Mouse (Mus musculus) bone marrow, adult 2 months (tissue): ENCODE results near the gene Phtf2.
"Not testable (repeated sequence)": the region's sequence is repeated elsewhere in the genome, so short reads cannot be mapped to it uniquely, and the experiment has no call there.

Experiments
- CTCF ChIP-seq: fragments of 200-500 bp; IDR thresholded peaks from 2 replicates; pipeline ENCODE4 v1.5.1; 2011; ENCODE audit warnings: low read length, control low read depth; ENCODE audit not compliant: control insufficient read depth, insufficient read depth
- POLR2A ChIP-seq: fragments of 200-500 bp; IDR thresholded peaks from 2 replicates; pipeline ENCODE4 v1.6.1; 2011; ENCODE audit warnings: low read depth, mild to moderate bottlenecking, control low read depth, low read length, borderline replicate concordance; ENCODE audit not compliant: control insufficient read depth

- not testable (repeated sequence) for TF ChIP-seq CTCF, POLR2A
Observed at GRCm38 (mm10) chr5:20786471-20786870, 95.5 kb downstream of the Phtf2 start.
